Mouse (Mus musculus) olfactory bulb, adult 2 months (tissue): Measurements from ENCODE around the gene L3mbtl4. TPM values are rescaled to one million over a fixed set of nuclear protein-coding genes. Genes with fewer than 3 reads are reported as not detected.

Source experiments
- H3K27ac ChIP-seq: fragments of 200-500 bp; 2 replicates; pipeline ENCODE4 v1.5.1; 2012; ENCODE audit warnings: low read depth, low read length; ENCODE audit not compliant: insufficient read depth
- H3K4me1 ChIP-seq: fragments of 200-500 bp; 2 replicates; pipeline ENCODE4 v1.6.1; 2012; ENCODE audit warnings: low read length; ENCODE audit not compliant: control insufficient read depth, insufficient read depth
- H3K4me3 ChIP-seq: fragments of 200-500 bp; 2 replicates; pipeline ENCODE4 v1.5.1; 2012; ENCODE audit warnings: mild to moderate bottlenecking, low read depth, low read length, moderate library complexity; ENCODE audit not compliant: insufficient read depth
- CTCF ChIP-seq: fragments of 200-500 bp; IDR thresholded peaks from 2 replicates; pipeline ENCODE4 v1.5.1; 2012; ENCODE audit warnings: low read depth, mild to moderate bottlenecking, low read length, moderate library complexity; ENCODE audit not compliant: insufficient read depth
- POLR2A ChIP-seq: fragments of 200-500 bp; IDR thresholded peaks from 2 replicates; pipeline ENCODE4 v1.6.1; 2012; ENCODE audit warnings: mild to moderate bottlenecking, low read depth, low read length, moderate library complexity; ENCODE audit not compliant: insufficient read depth
- WGBS: fragments of 180-500 bp; shearing (Covaris S2); methylation state at CpG from one replicate; pipeline ENCODE4 v1.1.7; 2018; 5-methylcytosine and 5-hydroxymethylcytosine counted together
- polyA plus RNA-seq: library from polyadenylated mRNA; stranded (reverse); fragments of >200 nt; gene quantifications from 2 replicates; pipeline ENCODE4 v1.2.4, GENCODE M21; 2012; ENCODE audit warnings: low replicate concordance; ENCODE audit not compliant: missing spikeins, insufficient read depth, insufficient read length

Gene L3mbtl4
- polyA plus RNA-seq, 1 experiment, result not detected

GRCm38 (mm10) chr17:68285119-68285782 lies 11.7 kb downstream of the L3mbtl4 start:
- 45% methylated on average over 8 of the region's 8 CpGs for WGBS
- TF ChIP-seq CTCF, result no peak
- no peak for TF ChIP-seq POLR2A
- H3K27ac ChIP-seq, result no peak overlapping the region
- no peak overlapping the region for H3K4me3 ChIP-seq
- peaks cover 3% of the 10 kb centered on the region; the same call in 1 of the 2 replicates for H3K4me1 ChIP-seq

- H3K4me3 ChIP-seq, result no peak overlapping the region
- no peak overlapping the region for H3K27ac ChIP-seq
- TF ChIP-seq CTCF, result no peak
- TF ChIP-seq POLR2A, result no peak
- 87% methylated on average over 4 of the region's 4 CpGs for WGBS
- peaks cover 3% of the 10 kb centered on the region; the same call in 1 of the 2 replicates for H3K4me1 ChIP-seq
These were observed 14.5 kb downstream of the L3mbtl4 start for GRCm38 (mm10) chr17:68288094-68288493.

GRCm38 (mm10) chr17:68288699-68289098 lies 15.1 kb downstream of the L3mbtl4 start:
- no peak overlapping the region for H3K27ac ChIP-seq
- TF ChIP-seq CTCF (no peak), POLR2A (no peak)
- H3K4me3 ChIP-seq, result no peak overlapping the region
- 65% methylated on average over 8 of the region's 8 CpGs for WGBS
- peaks cover 3% of the 10 kb centered on the region; the same call in 1 of the 2 replicates for H3K4me1 ChIP-seq

- WGBS, result 50% methylated on average over 9 of the region's 9 CpGs
These were observed 18.2 kb downstream of the L3mbtl4 start for GRCm38 (mm10) chr17:68291713-68292364.

GRCm38 (mm10) chr17:68308381-68308780 lies 34.8 kb downstream of the L3mbtl4 start:
- 52% methylated on average over 6 of the region's 6 CpGs for WGBS
- no peak for TF ChIP-seq CTCF
- TF ChIP-seq POLR2A, result no peak
- H3K4me1 ChIP-seq, result no peaks in the 10 kb centered on the region
- no peak overlapping the region; the same call in 1 of the 2 replicates for H3K27ac ChIP-seq
- no peak overlapping the region for H3K4me3 ChIP-seq

More at GRCm38 (mm10) chr17:68291713-68292364, 18.2 kb downstream of the L3mbtl4 start:
- Histone ChIP-seq H3K4me1 (no peaks in the 10 kb centered on the region), H3K27ac (no peak overlapping the region), H3K4me3 (no peak overlapping the region)
- TF ChIP-seq CTCF (no peak), POLR2A (no peak)

GRCm38 (mm10) chr17:68312286-68312927 lies 38.8 kb downstream of the L3mbtl4 start:
- WGBS, result 84% methylated on average over 5 of the region's 5 CpGs
- TF ChIP-seq CTCF (no peak), POLR2A (no peak)
- H3K27ac ChIP-seq, result no peak overlapping the region
- no peaks in the 10 kb centered on the region for H3K4me1 ChIP-seq
- no peak overlapping the region for H3K4me3 ChIP-seq

GRCm38 (mm10) chr17:68320940-68321339 lies 47.3 kb downstream of the L3mbtl4 start:
- 95% methylated on average over 8 of the region's 8 CpGs for WGBS
- no peak for TF ChIP-seq CTCF
- TF ChIP-seq POLR2A, result no peak
- no peak overlapping the region for H3K4me3 ChIP-seq
- H3K27ac ChIP-seq, result no peak overlapping the region
- no peaks in the 10 kb centered on the region for H3K4me1 ChIP-seq

GRCm38 (mm10) chr17:68322607-68323006 lies 49.0 kb downstream of the L3mbtl4 start:
- 76% methylated on average over 3 of the region's 3 CpGs for WGBS
- H3K4me1 ChIP-seq, result no peaks in the 10 kb centered on the region
- no peak for TF ChIP-seq CTCF
- TF ChIP-seq POLR2A, result no peak
- H3K4me3 ChIP-seq, result no peak overlapping the region
- no peak overlapping the region for H3K27ac ChIP-seq

- H3K4me3 ChIP-seq, result no peak overlapping the region
- H3K27ac ChIP-seq, result no peak overlapping the region
- no peaks in the 10 kb centered on the region for H3K4me1 ChIP-seq
- 87% methylated on average over 5 of the region's 5 CpGs for WGBS
- TF ChIP-seq CTCF, result 0 out of 2 replicates have a peak, but pooled peaks have one; percentile 30
- TF ChIP-seq POLR2A, result no peak
These were observed 58.6 kb downstream of the L3mbtl4 start for GRCm38 (mm10) chr17:68332225-68332624.
